Mouse (Mus musculus): ENCODE results near the gene Fgfr2.

Gene Fgfr2

GRCm38 (mm10) chr7:132723906-132724305, 399.2 kb downstream of the Fgfr2 start:
- no peak for DNase-seq (ENCODE audit: low read depth, low spot score)

GRCm38 (mm10) chr7:132722401-132723370, 400.5 kb downstream of the Fgfr2 start:
- no peak for DNase-seq (ENCODE audit: low read depth, low spot score)

- peak; percentile 90 for DNase-seq (ENCODE audit: low read depth, low spot score)
Observed at GRCm38 (mm10) chr7:132720562-132720961, 402.6 kb downstream of the Fgfr2 start.

- no peak for DNase-seq (ENCODE audit: low read depth, low spot score)
Observed at GRCm38 (mm10) chr7:132719570-132719969, 403.6 kb downstream of the Fgfr2 start.

GRCm38 (mm10) chr7:132715259-132715658, 407.9 kb downstream of the Fgfr2 start:
- DNase-seq (ENCODE audit: low read depth, low spot score) = no peak

GRCm38 (mm10) chr7:132714236-132714923, 408.8 kb downstream of the Fgfr2 start:
- DNase-seq (ENCODE audit: low read depth, low spot score) = no peak

- no peak for DNase-seq (ENCODE audit: low read depth, low spot score)
Observed at GRCm38 (mm10) chr7:132713483-132714126, 409.5 kb downstream of the Fgfr2 start.

- no peak for DNase-seq (ENCODE audit: low read depth, low spot score)
Observed at GRCm38 (mm10) chr7:132712956-132713355, 410.2 kb downstream of the Fgfr2 start.

GRCm38 (mm10) chr7:132712044-132712708, 411.0 kb downstream of the Fgfr2 start:
- no peak for DNase-seq (ENCODE audit: low read depth, low spot score)

- DNase-seq (ENCODE audit: low read depth, low spot score) = no peak
Observed at GRCm38 (mm10) chr7:132711579-132711978, 411.6 kb downstream of the Fgfr2 start.

GRCm38 (mm10) chr7:132705130-132705529, 418.0 kb downstream of the Fgfr2 start:
- peak; percentile 44 for DNase-seq (ENCODE audit: low read depth, low spot score)

GRCm38 (mm10) chr7:132704310-132704875, 418.8 kb downstream of the Fgfr2 start:
- DNase-seq (ENCODE audit: low read depth, low spot score) = no peak

- DNase-seq (ENCODE audit: low read depth, low spot score) = no peak
Observed at GRCm38 (mm10) chr7:132703515-132704309, 419.4 kb downstream of the Fgfr2 start.

GRCm38 (mm10) chr7:132702492-132703070, 420.6 kb downstream of the Fgfr2 start:
- DNase-seq (ENCODE audit: low read depth, low spot score) = no peak

- DNase-seq (ENCODE audit: low read depth, low spot score) = no peak
Observed at GRCm38 (mm10) chr7:132702024-132702423, 421.1 kb downstream of the Fgfr2 start.

- no peak for DNase-seq (ENCODE audit: low read depth, low spot score)
Observed at GRCm38 (mm10) chr7:132701412-132701811, 421.7 kb downstream of the Fgfr2 start.

GRCm38 (mm10) chr7:132700107-132700506, 423.0 kb downstream of the Fgfr2 start:
- DNase-seq (ENCODE audit: low read depth, low spot score) = no peak

GRCm38 (mm10) chr7:132699639-132700038, 423.5 kb downstream of the Fgfr2 start:
- DNase-seq (ENCODE audit: low read depth, low spot score) = no peak

- no peak for DNase-seq (ENCODE audit: low read depth, low spot score)
Observed at GRCm38 (mm10) chr7:132699165-132699564, 424.0 kb downstream of the Fgfr2 start.

GRCm38 (mm10) chr7:132698737-132699136, 424.4 kb downstream of the Fgfr2 start:
- DNase-seq (ENCODE audit: low read depth, low spot score) = no peak
